Mouse (Mus musculus) intestine, embryonic 14.5 days (tissue): ENCODE measurements around the gene Celf1. TPM values are rescaled to one million over a fixed set of nuclear protein-coding genes. Genes with fewer than 3 reads are reported as not detected.

Source experiments
- ATAC-seq: fragments of 200-750 bp; cut with Nextera tagmentation; replicated peaks from 2 replicates; pipeline ENCODE4 v1.8.0; 2017; ENCODE audit warnings: low read depth, moderate number of reproducible peaks, moderate TSS enrichment, moderate library complexity; ENCODE audit not compliant: low FRiP score, low TSS enrichment
- DNase-seq: peaks from one replicate; pipeline ENCODE4 v3.0.0-alpha.2; 2018; ENCODE audit warnings: low spot score
- H3K27ac ChIP-seq: fragments of 300-500 bp; sonication (generic); 2 replicates; pipeline ENCODE4 v1.5.1; 2014; ENCODE audit warnings: low read depth, mild to moderate bottlenecking, control low read depth
- H3K27me3 ChIP-seq: fragments of 300-500 bp; sonication (generic); replicated peaks from 2 replicates; pipeline ENCODE4 v1.6.1; 2014; ENCODE audit warnings: low read length, control low read depth; ENCODE audit not compliant: control insufficient read depth, insufficient read depth
- H3K36me3 ChIP-seq: fragments of 300-500 bp; sonication (generic); 2 replicates; pipeline ENCODE4 v1.6.1; 2014; ENCODE audit warnings: low read length, control low read depth; ENCODE audit not compliant: control insufficient read depth, insufficient read depth
- H3K4me1 ChIP-seq: fragments of 300-500 bp; sonication (generic); replicated peaks from 2 replicates; pipeline ENCODE4 v1.6.1; 2014; ENCODE audit warnings: low read length, control low read depth, mixed read lengths; ENCODE audit not compliant: control insufficient read depth, insufficient read depth
- H3K4me2 ChIP-seq: fragments of 300-500 bp; sonication (generic); 2 replicates; pipeline ENCODE4 v1.6.1; 2014; ENCODE audit warnings: low read length
- H3K4me3 ChIP-seq: fragments of 300-500 bp; sonication (generic); 2 replicates; pipeline ENCODE4 v1.5.1; 2014; ENCODE audit warnings: low read depth, low read length, control low read depth, mixed read lengths
- H3K9ac ChIP-seq: fragments of 300-500 bp; sonication (generic); 2 replicates; pipeline ENCODE4 v1.6.1; 2014; ENCODE audit warnings: mild to moderate bottlenecking, low read length
- H3K9me3 ChIP-seq: fragments of 300-500 bp; sonication (generic); 2 replicates; pipeline ENCODE4 v1.6.1; 2016; ENCODE audit warnings: low read length, control low read depth; ENCODE audit not compliant: control insufficient read depth
- WGBS: fragments of 180-500 bp; shearing (Covaris S2); extraction: QIAGEN DNeasy Blood & Tissue Kit; methylation state at CpG from one replicate; pipeline ENCODE4 v1.1.7; 2014; 5-methylcytosine and 5-hydroxymethylcytosine counted together
- polyA plus RNA-seq: library from polyadenylated mRNA; unstranded; fragments of >200 nt; fragmentation: Nextera tagmentation; extraction: Ambion mirVana; gene quantifications from 2 replicates; pipeline ENCODE4 v1.2.1, GENCODE M21; 2014

Gene Celf1
- polyA plus RNA-seq, 1 experiment from 2014 or later = 70.6 TPM

GRCm38 (mm10) chr2:90975181-90975835 lies 35.1 kb downstream of the Celf1 start:
- WGBS = 86% methylated on average over 7 of the region's 7 CpGs
- no peak overlapping the region for H3K27ac ChIP-seq

DNA sequence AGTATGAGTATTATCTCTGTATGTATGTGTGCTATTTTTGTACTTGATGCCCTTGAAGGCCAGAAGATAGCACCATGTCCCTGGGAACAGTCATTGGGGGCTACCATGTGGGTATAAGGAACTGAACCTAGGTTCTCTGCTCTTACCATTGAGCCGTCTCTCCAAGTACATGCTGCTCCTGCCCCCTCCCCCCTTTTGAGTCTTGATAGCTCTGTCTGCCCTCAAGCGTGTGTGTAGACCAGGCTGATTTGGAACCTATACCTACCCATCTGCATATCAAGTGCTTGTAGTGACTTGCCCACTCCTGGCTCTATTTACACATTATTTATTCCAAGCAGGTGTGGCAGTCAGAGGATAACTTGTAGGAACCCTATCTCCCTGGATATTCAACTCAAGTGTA lies 36.4 kb downstream of the Celf1 start:
- Histone ChIP-seq H3K36me3 (no peaks in the 10 kb centered on the region; the same call in 1 of the 2 replicates), H3K4me3 (no peak overlapping the region), H3K27ac (no peak overlapping the region), H3K27me3 (no peaks in the 10 kb centered on the region), H3K9me3 (no peaks in the 10 kb centered on the region), H3K9ac (no peak overlapping the region), H3K4me2 (no peak overlapping the region), H3K4me1 (no peaks in the 10 kb centered on the region)
- WGBS = 91% methylated on average over 2 of the region's 2 CpGs
- ATAC-seq (no peak), DNase-seq (no peak)

More at GRCm38 (mm10) chr2:90975181-90975835, 35.1 kb downstream of the Celf1 start:
- Histone ChIP-seq H3K9ac (no peak overlapping the region), H3K36me3 (no peaks in the 10 kb centered on the region; the same call in 1 of the 2 replicates), H3K27me3 (no peaks in the 10 kb centered on the region), H3K4me1 (no peaks in the 10 kb centered on the region), H3K9me3 (no peaks in the 10 kb centered on the region), H3K4me3 (no peak overlapping the region), H3K4me2 (no peak overlapping the region)
- ATAC-seq = no peak
- DNase-seq = no peak

- DNase-seq (no peak), ATAC-seq (no peak)
- H3K36me3 ChIP-seq = no peaks in the 10 kb centered on the region; the same call in 1 of the 2 replicates
- no peaks in the 10 kb centered on the region for H3K9me3 ChIP-seq
- no peaks in the 10 kb centered on the region for H3K4me1 ChIP-seq
- no peak overlapping the region for H3K27ac ChIP-seq
- no peak overlapping the region for H3K4me2 ChIP-seq
- WGBS = 80% methylated on average over 4 of the region's 4 CpGs
- no peaks in the 10 kb centered on the region for H3K27me3 ChIP-seq
- H3K9ac ChIP-seq = no peak overlapping the region
- no peak overlapping the region for H3K4me3 ChIP-seq
Observed at GRCm38 (mm10) chr2:90977291-90977690, 37.1 kb downstream of the Celf1 start.

GRCm38 (mm10) chr2:90986055-90986454 lies 45.9 kb downstream of the Celf1 start:
- H3K4me2 ChIP-seq = no peak overlapping the region
- DNase-seq (no peak), ATAC-seq (no peak)
- no peaks in the 10 kb centered on the region for H3K4me1 ChIP-seq
- no peaks in the 10 kb centered on the region for H3K9me3 ChIP-seq
- 91% methylated on average over 3 of the region's 3 CpGs for WGBS
- H3K9ac ChIP-seq = no peak overlapping the region
- no peak overlapping the region for H3K27ac ChIP-seq
- peaks cover 4% of the 10 kb centered on the region; the same call in 1 of the 2 replicates for H3K36me3 ChIP-seq
- H3K27me3 ChIP-seq = no peaks in the 10 kb centered on the region
- no peak overlapping the region for H3K4me3 ChIP-seq

DNA sequence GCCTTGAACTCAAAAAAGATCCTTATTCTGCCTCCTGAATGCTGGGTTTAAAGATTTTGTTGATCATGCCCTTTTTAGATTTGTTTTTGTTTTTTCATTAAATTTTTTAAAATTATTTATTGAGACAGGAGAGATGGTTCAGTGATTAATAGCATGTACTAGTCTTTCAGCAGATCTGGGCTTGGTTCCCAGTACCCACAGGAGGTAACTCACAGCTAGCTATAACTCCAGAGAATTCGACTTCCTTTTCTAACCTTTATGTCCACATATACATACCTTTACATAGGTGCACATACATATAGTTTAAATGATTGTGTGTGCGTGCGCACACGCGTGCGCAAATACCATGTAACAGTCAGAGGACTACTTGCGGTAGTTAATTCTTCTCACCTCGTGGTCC lies 68.4 kb downstream of the Celf1 start:
- no peaks in the 10 kb centered on the region for H3K9me3 ChIP-seq
- H3K9ac ChIP-seq = no peak overlapping the region
- DNase-seq (no peak), ATAC-seq (no peak)
- no peak overlapping the region for H3K4me3 ChIP-seq
- H3K27me3 ChIP-seq = no peaks in the 10 kb centered on the region
- no peak overlapping the region for H3K27ac ChIP-seq
- 97% methylated on average over 8 of the region's 8 CpGs for WGBS
- H3K4me1 ChIP-seq = no peaks in the 10 kb centered on the region
- peaks cover 94% of the 10 kb centered on the region for H3K36me3 ChIP-seq
- H3K4me2 ChIP-seq = no peak overlapping the region

DNA sequence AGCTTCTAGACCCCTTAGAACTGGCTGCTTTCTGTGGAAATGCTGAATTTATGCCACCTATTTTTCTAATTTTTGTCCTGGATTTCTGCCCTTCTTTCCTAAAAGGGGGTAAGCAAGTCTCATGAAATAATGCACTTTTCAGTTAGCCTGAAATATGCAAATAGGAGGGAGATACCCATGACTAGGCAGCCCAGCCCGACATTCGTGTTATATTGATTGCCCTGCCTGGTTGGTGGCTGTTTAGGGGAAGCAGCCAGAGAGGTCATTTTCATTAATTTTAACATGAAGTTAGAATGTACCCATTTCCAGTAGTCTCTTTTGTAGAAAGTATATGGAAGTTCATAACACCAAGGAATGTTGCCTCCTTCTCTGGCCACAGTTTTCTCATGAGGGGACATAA lies 73.7 kb downstream of the Celf1 start:
- Histone ChIP-seq H3K4me2 (no peak overlapping the region), H3K27ac (no peak overlapping the region), H3K27me3 (no peaks in the 10 kb centered on the region), H3K4me1 (no peaks in the 10 kb centered on the region), H3K36me3 (peaks cover 83% of the 10 kb centered on the region), H3K9me3 (no peaks in the 10 kb centered on the region), H3K9ac (no peak overlapping the region), H3K4me3 (no peak overlapping the region)
- WGBS = 93% methylated on average over 2 of the region's 2 CpGs
- no peak for ATAC-seq
- no peak for DNase-seq

DNA sequence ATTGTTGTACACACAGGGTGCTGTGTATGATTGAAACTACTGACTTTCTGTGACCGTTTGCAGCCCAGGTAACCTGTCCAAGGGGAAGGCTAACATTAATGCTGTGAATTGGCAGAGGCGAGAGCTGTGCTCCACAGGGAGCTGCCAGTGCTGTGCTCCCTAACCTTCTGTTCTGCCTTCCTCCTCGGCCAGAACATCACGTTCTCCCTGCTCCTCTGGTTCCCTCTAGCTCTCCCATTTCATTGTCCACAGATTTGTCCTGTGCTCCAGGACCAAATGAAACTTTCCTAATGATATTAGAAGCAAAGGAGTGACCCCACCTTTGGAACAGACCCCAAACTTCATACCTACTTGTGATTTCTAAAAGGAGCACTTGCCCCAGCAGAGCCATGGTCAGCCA lies 75.2 kb downstream of the Celf1 start:
- H3K27me3 ChIP-seq = no peaks in the 10 kb centered on the region
- no peak overlapping the region for H3K4me3 ChIP-seq
- H3K4me1 ChIP-seq = no peaks in the 10 kb centered on the region
- DNase-seq (no peak), ATAC-seq (no peak)
- no peak overlapping the region for H3K27ac ChIP-seq
- no peak overlapping the region for H3K9ac ChIP-seq
- H3K9me3 ChIP-seq = no peaks in the 10 kb centered on the region
- 89% methylated on average over 4 of the region's 4 CpGs for WGBS
- H3K36me3 ChIP-seq = peaks cover 77% of the 10 kb centered on the region
- no peak overlapping the region for H3K4me2 ChIP-seq

DNA sequence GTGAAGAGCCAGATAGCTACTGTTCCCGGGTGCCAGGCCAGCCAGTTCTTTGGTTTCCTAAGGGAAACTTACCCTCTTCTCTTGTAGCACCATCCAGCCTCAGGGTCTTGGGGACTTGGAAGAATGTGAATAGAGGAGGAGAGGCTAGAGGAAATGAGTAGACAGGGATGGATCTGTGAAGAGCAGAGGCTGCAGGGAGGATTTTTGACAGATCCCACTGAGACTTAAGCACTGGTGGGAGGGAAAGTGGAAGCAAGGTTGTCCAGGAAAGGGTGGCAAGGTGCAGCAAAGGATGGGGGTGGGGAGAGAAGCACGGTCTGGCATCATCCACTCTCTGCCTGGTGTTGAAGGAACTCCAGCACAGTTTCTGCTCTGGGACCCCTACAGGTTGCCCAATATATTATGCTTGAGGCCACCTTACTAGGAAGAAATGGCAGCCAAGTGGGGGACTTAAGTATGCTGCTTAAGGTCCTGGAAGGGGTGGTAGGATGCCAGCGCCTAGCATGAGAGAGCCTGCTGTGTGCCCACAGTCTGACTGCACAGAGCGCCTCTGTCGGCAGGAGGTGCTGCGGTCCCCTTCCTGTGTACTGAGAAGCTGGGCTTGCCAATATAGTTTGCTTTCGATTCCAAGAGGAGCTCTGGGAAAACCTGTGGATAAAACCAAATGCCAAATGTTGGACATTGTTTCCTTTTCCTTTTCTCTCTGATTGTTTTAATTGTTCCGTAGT lies 78.0 kb downstream of the Celf1 start:
- H3K4me3 ChIP-seq = no peak overlapping the region
- peaks cover 53% of the 10 kb centered on the region for H3K36me3 ChIP-seq
- H3K4me1 ChIP-seq = no peaks in the 10 kb centered on the region
- no peak for DNase-seq
- 83% methylated on average over 8 of the region's 8 CpGs for WGBS
- no peaks in the 10 kb centered on the region for H3K27me3 ChIP-seq
- no peak overlapping the region for H3K27ac ChIP-seq
- no peak overlapping the region for H3K4me2 ChIP-seq
- no peak for ATAC-seq
- H3K9ac ChIP-seq = no peak overlapping the region
- H3K9me3 ChIP-seq = no peaks in the 10 kb centered on the region

DNA sequence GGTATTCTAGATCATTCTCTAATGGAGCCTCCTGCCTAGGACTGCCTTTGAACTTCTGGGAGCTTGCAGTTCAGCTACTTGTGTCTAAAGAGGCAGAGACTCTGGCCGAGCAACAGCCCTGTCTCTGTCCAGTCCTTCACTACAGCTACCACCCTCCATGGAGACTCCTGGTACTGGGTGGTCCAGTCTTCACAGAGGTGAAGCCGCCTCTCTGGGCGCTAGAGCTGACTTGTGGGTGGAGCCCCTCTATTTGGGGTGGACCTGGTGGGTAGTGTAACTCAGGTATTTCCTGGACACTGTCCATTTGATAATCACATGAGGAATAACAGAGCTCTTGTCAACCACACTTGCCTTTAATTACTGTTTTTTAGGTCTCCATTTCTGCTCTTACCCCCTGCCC lies 79.7 kb downstream of the Celf1 start:
- 87% methylated on average over 3 of the region's 3 CpGs for WGBS
- peaks cover 37% of the 10 kb centered on the region for H3K36me3 ChIP-seq
- no peak overlapping the region for H3K9ac ChIP-seq
- H3K9me3 ChIP-seq = no peaks in the 10 kb centered on the region
- no peaks in the 10 kb centered on the region for H3K4me1 ChIP-seq
- DNase-seq (no peak), ATAC-seq (no peak)
- no peak overlapping the region for H3K4me2 ChIP-seq
- no peak overlapping the region for H3K4me3 ChIP-seq
- H3K27me3 ChIP-seq = no peaks in the 10 kb centered on the region
- no peak overlapping the region for H3K27ac ChIP-seq
